Mouse (Mus musculus) urinary bladder, adult 2 months (tissue): ENCODE data around the gene Arhgap30. TPM values are rescaled to one million over a fixed set of nuclear protein-coding genes. Genes with fewer than 3 reads are reported as not detected.

ENCODE experiments used
- DNase-seq: peaks from one replicate; pipeline ENCODE4 v3.0.0; 2022; ENCODE audit warnings: low spot score
- polyA plus RNA-seq: library from polyadenylated mRNA; depleted of rRNA; stranded (reverse); fragments of >200 nt; gene quantifications from 2 replicates; pipeline ENCODE4 v1.2.3, GENCODE M21; 2012; rRNA removed

The Arhgap30 gene
- polyA plus RNA-seq = 4.2 and 5.0 TPM in 2 replicates

DNA sequence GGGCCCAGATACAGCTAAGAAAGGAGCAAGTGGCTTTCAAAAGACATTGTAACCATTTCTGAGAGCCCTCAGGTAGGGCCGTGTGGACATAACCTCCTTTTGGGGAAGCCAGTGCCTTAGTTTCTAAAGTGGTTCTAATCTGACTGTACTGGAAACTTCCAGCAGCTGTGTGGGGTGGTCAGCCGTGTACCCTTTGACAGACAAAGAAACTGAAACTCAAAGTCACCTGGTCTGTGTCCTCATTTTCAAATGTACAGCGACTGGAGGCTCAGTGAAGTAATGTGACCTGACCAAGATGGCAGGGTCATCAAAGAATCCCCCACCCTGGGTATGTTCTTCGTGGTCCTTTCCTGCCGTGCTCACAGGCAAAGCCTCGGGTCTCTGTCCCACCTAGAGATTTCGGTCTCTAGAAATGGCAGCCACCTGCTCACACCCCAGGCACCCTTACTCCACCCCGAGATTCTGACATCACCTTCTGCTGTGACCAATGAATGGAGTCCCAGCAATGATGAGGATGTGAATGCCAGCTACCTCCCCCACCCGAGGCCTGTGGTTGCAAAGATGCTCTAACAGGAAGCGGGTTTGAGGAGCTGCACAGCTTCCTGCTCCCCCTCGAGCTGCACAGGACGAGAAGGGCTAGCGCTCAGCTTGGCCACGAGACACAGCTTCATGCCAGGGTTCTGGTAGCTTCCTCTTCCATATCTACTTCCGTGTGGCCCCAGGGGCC lies at the start of gene Arhgap30:
TSS of gene Arhgap30 (plus strand) at position 579 of the 727 bp plus-strand sequence.
- no peak for DNase-seq

DNA sequence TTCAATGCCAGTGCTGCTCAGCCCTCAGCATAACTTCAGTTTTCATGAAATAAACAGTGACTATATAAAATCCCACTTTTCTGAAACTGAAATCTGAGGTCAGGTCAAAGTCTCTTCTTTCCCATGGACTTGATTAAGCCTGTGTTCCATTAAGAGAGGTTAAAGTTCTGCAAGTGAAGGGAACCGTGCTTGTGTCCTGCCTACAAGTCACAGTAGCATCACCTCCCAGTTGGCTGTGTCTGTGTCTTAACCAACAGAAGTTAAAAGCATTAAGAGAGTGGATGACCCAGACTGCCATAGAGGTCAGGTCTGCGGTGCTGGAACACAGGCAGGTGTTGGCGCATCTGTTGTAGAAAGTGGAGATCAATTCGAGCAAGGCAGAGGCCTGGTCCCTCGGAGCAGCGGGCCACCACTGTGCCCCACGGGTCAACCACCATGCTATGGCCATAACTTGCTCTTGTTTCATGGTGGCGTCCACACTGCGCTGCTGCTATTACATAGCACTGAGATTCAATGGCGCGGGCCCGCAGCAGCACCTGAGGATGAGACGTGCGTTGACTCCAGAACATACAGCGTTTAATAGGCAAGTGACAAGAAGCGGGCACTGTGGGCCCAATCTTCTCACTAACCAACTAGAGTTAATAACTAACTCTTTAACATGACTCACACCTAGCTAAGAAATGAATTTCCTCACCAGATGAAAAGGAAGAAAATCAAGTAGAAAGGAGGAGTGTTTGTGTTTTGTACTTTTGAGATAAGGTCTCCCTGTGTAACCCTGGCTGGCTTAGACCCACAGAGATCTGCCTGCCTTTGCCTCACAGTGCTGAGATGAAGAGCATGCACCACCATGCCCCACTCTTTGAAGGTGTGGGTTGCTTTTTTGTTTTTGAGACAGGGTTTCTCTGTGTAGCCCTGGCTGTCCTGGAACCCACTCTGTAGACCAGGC lies 46.2 kb upstream of the Arhgap30 start:
- no peak for DNase-seq

DNA sequence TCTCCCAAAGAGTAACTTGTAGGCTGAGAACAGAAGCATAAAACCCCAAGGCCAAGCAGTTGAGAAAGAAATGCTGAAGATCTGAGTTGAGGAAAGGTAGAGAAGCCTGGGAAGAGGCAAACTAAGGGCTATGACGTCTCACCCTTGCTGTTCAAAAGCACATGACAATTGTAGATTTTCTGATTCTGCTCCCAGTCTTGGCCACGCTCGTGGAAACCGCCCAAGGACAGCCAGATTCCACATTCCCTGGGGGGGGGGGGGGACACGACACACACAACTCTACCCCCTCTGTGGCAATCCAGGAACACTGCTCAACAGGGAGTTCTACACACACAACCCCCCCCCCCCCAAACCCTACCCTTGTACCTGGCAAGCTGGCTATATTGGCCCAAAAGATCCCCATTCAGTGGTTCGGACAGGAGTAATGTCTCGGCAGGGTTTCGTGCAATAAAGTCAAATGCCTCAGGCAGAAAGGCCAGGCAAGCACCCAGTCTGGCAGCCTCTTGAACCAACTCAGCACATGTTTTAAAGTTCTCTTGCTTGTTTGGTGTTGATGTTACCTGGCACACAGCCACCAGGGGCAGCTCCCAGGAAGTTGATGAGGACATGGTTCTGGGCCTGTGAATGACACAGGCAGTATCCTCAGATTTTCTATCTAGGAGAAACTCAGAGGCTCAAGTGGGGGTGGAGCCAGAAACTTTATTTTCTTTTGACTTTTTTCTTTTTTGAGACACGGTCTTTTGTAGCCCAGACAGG lies 44.7 kb upstream of the Arhgap30 start:
- no peak for DNase-seq

DNA sequence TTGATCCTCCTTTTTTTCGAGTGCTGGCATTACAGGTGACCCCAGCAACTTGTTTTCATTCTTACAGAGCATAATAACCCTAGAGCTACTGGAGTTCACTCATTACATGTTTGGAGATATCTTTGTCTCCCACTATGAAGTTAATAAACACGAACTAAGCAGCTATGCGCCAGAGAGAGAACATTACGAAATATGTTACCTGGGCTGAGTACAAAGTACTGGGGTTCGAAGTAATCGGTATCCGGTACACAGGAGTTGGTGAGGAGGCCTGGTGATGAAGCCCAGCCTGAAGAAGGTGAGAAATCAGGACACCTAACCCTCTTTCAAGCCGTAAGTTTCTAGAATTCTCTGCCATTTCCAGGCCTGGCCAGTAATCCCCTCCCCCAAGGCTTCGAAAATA lies 44.0 kb upstream of the Arhgap30 start:
- DNase-seq = no peak

DNA sequence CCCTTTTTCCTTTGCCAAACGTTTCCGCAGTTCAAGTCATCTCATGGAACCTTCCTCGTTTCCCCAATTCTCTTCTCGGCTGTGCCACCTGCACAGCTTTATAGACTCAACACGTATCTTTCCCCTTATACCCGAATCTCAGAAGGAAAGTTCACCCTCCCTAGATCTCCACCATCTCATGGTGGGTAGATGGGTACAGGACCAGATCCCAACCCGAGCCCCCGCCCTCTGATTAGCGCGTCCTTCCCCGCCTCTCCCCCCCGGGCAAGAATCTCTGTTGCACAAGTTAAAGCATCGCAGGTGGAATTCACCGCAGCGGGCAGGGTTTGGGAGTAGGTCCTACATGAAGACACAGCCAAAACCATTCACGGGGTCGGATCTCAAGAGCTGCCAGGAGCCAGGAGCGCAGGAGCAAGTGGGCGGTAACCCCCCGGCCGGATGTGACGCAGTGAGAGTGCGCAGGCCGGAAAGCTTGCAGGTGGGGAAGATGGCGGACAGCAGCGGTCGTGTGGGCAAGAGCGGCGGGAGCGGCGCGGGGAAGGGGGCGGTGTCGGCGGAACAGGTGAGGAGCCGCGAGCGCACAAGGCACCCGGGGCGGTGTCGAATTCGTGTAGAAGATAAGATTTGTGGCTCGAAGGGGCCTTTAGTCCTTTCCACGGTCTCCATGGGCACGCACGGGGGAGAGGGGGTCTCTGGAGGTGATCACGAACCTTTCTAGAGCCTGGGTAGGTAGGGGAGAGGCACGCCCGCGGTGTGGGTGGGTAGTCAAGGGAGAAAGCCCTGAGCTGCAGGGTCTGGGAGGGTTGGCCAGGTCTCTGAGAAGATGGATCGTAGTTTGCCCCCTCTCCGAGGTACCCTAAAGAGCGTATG lies 43.3 kb upstream of the Arhgap30 start, which contains the start of the genes Nit1 and Pfdn2:
TSS of gene Nit1 (minus strand) at position 422 of the 870 bp plus-strand sequence.
TSS of gene Pfdn2 (plus strand) at position 446 of the 870 bp plus-strand sequence.
- peak; percentile 78 for DNase-seq

DNA sequence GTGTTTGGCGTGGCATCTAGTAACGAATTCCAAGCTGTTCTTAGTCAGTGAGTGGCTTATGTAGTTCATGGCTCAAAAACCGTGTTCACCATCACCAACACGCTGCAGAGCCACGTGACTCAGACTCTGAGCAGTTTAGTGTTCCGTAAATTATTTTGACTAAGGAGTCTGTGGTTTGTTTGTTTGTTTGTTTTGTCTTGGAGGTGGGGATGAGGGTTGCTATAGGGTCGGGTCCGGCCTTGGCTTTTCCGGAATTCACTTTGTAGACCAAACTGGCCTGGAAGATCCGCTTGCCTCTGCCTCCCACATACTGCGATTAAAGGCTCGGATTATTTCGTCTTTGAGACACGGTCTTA lies 42.7 kb upstream of the Arhgap30 start:
- no peak for DNase-seq

DNA sequence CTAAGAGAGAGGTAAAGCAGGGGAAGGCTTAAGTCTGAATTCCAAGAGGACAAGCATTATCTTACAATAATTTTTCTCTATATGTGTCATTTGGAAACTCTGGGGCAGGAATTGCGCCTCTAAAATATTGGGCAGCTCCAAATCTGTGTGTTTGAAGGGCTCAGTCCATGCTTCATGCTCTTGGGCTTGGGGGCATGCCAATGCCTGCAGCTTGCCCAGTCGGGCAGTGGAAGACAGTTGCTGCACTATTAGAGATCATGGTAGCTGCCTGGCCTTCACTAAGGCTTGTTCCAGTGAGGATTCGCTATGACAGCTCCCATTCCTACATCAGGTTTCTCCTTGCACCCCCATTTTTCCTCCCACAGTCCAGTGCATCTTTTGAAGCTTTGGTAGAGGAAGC lies 40.1 kb upstream of the Arhgap30 start:
- DNase-seq = no peak

DNA sequence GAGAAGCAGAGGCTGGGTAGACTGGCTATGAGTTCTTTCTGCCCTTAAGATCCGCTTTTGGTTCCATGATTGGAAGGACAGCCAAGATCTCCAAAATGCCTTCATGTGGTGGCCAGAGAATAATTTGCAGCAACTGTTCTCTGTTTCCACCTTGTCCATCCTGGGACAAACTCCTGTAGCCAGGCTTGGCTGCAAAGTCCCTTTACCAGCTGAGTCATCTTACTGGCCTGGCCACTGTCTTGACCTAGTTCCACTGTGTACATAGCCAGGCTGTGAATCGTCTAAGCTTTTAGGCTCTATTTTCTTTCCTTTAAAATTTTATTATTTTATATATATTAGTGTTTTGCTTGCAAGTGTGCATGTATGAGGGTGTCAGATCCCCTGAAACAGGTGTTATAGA lies 39.5 kb upstream of the Arhgap30 start:
- DNase-seq = no peak

DNA sequence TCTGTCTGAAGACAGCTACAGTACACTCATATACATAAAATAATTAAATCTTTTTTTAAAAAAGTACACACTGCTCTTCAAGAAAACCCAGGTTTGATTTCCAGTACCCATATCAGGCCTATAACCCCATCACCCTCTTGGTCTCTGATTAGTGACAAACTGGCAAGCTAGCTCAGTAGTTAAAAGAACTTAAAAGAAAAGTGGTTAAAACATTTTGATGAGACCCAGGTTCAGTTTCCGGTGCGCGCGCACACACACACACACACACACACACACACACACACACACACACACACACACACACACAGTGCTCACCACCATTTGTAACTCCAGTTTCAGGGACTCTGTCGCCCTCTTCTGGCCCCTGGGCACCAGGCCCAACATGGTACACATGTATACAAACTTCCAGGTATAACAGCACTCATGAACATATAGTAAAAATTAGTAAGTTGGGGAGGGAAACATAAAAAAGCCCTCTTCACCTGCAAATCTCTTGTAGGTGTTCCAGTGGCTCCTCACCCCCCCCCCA lies 32.9 kb upstream of the Arhgap30 start:
- DNase-seq = no peak

DNA sequence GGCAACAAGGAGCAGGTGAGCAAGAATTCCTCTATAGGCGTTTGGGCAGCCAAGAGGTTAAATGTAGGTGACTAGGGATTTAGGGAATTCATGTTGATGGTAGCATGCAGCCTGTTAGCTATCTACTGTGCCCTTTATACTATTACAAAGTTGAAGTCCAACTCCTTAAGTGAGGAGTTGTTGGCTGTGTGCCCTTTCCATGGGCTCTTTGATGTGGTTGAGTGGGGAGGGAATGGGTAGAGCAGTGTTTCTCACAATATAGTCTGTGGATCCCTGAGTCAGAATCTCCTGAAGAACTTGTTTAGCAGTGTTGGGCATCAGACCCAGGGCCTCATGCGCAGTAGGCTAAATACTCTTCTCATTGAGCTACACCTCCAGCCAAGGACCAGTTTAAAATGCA lies 31.9 kb upstream of the Arhgap30 start:
- DNase-seq = no peak

DNA sequence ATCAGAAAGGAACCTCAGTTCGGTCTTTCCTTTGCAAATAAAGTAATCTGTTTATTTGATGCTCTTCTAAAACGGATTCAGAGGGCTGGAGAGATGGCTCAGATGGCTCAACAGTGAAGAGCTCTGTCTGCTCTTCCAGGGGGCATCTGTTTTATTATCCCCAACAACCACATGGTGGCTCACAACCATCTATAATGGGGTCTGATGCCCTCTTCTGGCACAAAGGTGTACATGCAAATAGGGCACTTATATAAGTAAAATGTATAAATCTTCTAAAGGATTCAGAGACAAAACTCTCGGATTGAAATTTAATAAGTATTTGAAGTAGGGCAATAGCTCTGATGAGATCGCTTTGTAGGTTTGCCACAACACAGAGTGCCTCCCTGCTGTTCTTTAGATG lies 30.3 kb upstream of the Arhgap30 start:
- DNase-seq = no peak

DNA sequence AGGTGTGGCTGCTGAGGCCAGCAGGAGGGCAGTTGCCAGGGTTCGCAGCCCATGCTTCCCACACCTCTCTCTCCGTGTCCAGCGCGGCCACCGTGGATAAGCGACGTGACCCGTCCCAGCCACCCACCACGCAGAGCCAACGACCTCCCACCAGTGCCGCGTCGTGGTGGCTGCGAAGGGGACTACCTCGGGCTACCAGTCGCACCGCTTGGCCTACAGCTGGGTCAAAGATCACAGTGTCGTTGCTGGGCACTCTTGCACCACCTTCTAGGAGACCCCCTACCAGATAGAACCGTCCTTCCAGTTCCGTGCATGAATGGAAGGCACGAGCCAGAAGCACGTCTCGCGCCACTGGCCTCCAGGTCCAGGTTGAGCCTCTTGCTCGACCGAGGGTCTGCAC lies 28.5 kb upstream of the Arhgap30 start:
- no peak for DNase-seq

DNA sequence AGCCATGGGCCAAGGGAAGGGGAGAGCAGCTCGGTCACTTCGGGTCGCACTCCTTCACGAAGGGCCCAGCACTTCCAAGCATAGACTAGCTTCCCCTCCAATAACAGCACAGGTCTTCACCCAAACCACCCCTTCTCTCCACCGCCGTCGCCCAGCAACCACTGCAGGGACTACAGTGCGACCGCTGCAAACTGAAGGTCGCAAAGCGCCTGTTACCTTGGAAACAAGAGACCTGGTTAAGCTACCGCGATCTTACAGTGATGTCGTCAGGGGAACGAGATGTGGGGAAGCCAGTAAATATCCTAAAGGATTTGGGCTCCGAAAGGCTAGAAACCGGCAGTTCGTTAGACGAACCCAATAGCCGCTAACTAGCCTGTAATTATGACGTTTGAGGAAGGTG lies 28.1 kb upstream of the Arhgap30 start, which contains the start of gene Klhdc9:
TSS of gene Klhdc9 (minus strand) at position 143 of the 400 bp plus-strand sequence.
- no peak for DNase-seq

DNA sequence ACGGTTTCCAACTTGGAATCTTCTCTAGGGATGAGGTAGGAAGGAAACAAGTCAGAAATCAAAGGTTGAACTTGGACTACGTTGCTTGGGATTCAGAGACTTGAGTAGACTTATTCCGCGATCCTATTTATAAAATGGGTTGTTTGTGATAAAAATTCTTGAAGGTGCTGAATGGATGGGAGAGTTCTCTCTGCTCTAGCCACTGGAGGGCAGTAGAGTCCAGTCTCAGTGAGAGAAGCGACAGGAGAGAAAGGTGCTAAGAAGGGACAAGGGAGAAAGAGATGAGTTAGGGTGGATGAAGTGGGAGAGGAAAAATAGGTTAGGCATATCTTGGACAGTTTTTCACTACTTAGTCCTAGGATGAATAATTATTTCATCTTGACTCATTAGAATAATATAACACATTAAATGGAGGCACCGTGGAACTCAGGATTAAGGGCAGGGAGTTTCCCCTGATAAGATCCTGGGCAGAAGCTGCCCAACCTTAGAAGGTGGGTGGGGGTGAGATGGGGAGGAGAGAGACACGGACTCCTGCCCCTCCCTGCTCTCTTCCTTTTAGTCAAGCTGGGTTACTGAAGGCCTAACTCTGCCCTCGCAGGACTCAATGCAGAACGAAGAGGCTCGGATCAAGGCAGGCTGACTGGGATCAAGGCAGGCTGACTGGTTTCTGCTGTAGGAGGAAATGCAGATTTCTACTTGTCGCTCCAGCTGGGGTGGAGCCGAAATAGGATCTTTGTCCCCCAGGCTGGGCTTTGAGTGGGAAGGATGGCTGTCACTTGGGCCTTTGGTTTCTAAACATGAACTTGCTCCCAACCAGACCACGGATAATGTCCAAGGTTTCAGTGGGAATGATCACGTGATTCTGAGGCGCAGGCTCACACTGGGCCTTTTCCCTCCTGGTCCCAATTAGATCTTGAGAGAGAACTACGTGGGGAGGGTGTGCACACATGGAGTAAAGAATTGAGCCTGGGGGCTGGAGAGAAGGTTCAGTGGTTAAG lies 27.3 kb upstream of the Arhgap30 start:
- DNase-seq = no peak

DNA sequence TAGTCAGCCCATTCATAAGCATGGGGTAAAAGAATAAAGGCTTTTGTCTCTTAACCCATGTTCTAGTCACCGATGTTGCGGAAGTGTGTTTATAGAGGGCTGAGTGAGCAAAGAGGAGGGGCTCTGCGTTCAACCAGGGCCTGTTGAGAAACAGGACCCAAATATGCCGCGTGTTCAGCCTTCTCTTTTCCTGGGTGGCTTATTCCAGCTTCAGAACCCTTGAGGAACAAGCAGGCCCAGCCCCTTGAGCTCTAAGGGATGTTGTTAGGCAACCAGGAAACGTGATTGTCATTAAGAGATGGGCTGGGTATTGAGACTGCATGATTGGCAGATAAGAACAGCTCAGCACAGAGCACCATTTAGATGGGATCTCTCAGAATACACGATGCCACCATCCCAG lies 22.8 kb upstream of the Arhgap30 start:
- no peak for DNase-seq

DNA sequence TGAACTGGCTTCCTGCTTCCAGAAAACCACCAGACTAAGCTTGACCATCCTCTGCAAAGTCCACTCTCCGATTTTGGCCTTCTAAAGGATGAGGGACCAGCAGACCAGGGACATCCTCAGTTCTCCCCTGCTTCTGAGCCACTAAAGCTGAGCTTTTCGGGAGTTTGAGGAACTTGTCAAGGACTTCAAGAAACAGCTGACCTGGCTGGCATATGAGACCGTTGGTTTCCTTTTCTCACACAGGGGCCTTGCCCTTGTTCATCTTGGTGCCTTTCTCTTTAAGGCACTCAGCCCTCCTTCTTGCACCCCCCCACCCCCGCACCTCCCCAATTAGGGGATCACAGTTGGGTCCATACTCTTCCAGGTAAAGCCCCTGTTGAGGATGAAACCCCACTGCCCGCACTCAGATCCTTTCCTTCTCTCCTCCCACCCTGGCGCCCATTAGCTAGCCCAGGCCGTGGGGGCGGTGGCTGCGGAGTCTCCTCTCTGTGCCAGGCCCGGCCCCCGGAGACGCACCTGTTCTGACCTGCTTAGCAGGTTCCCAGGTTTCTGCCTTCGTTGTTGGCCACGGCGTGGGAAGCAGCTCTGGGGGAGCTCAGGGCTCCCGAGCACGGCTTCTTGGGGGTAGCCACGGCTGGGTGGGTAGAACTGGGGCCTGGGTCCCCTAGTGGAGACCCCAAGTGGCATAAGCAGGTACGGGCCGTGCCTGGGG lies 18.8 kb upstream of the Arhgap30 start, which contains the start of gene Nectin4:
TSS of gene Nectin4 (plus strand) at position 255 of the 712 bp plus-strand sequence.
- DNase-seq = peak; percentile 72

DNA sequence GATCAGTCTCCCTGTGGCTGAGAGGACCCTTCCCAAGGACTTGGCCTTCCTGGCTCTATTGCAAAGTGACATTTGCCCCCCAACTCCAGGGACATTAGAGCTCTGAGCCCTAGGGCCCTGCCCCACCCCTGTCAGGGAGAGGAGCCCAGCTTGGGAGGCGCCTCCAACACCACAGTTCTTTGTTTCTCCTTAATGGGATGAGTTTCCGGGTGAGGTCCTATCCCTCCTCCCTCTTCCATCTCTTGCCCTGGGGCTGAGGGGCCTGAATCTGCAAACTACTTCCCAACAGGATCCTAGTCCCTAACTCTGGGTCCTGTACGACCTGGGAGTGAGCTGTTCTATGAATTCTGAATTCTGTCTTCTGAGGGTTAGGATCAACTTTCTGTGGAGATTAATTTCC lies 15.9 kb upstream of the Arhgap30 start:
- DNase-seq = no peak

DNA sequence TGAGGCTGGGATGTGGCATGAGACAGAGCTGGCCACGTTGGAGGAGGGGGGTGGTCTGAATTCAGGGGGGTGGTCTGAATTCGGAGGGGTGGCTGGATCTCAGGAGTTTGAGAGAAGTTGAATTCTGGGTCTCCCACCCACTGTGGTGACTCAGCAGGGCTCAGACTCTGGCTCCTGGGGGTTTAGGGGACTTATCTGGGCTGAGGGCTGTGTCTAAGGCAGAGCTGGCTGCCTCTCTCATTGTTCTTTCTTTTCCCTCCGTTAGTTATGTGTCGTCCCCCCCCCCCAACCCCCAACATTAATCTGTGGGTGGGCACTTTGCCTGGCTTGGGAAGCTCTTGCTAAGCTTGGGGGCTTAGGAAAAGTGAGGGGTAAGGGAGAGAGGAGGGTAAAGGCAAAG lies 14.8 kb upstream of the Arhgap30 start:
- no peak for DNase-seq

DNA sequence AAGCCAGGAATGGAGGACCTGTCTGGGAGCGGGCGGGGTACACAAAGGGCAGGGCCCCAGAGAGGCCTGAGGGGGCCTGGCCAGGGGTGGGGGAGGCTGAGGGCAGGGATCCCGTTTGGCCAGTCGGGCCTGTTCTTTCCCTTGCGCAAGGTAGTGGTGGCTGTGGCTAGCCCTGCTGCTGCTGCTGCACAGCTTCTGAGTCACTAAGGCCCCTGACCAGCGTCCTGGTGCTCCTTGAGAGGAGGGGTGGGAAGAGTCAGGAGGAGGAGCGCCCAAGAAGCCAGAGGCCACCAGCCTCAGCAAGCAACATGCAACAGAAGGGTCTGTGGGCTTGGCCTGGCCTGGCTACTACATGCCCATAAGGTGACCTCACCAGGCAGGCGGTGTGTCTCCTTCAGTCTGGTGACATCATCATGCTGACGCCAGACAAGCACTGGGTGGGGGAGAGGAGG lies 13.1 kb upstream of the Arhgap30 start:
- DNase-seq = peak; percentile 68
